Mouse (Mus musculus) inflammation-experienced regulatory T-cells (primary cell): ENCODE data around the gene Frmpd4. TPM values are rescaled to one million over a fixed set of nuclear protein-coding genes. Genes with fewer than 3 reads are reported as not detected.

ENCODE experiments used
- polyA plus RNA-seq, 2 experiments: library from polyadenylated mRNA; unstranded; fragments of 100-300 nt; shearing (Covaris generic); gene quantifications; one replicate each; pipeline ENCODE4 v1.2.1; 2017

Frmpd4 gene
- polyA plus RNA-seq = under 1 TPM in 1 of 2 experiments, not detected in 1; 0.28 TPM

GRCm38 (mm10) chrX:168577131-168577530 lies at the start of gene Frmpd4:
Frmpd4 (minus strand) TSS chrX:168577231.

Other genes with a start within 250 kb of the Frmpd4 start
- 10 to 100 TPM; 27.6 to 32.5 TPM for gene Msl3, start 96.7 kb upstream of the Frmpd4 start, polyA plus RNA-seq
- under 1 TPM; 0.18 to 0.31 TPM for gene Arhgap6, start 217.9 kb upstream of the Frmpd4 start, polyA plus RNA-seq